Mouse (Mus musculus): ENCODE measurements around the gene Fbln7. TPM values are rescaled to one million over a fixed set of nuclear protein-coding genes. Genes with fewer than 3 reads are reported as not detected.

The Fbln7 gene
- total RNA-seq (2021) = 1 to 10 TPM; 3.3 to 4.4 TPM

- intact Hi-C loops (cut with DNase I) = no loop called here
Observed at GRCm38 (mm10) chr2:128862636-128863035, at the start of gene Fbln7. Gene Fbln7, plus strand, starts transcription at chr2:128862981.

GRCm38 (mm10) chr2:128816311-128816710 lies 46.5 kb upstream of the Fbln7 start:
- intact Hi-C loops (cut with DNase I) = loop anchor here (2.0 kb wide), 2 partner anchors 118 to 130 kb away; partner anchors contain the start of genes Anapc1 and Mertk
- no peak for DNase-seq

More at GRCm38 (mm10) chr2:128862636-128863035, at the start of gene Fbln7:
- DNase-seq = no peak

- intact Hi-C loops (cut with DNase I) = loop anchor here (2.0 kb wide), 2 partner anchors 118 to 130 kb away; partner anchors contain the start of genes Anapc1 and Mertk
- DNase-seq = no peak
Observed at GRCm38 (mm10) chr2:128816916-128817315, 45.9 kb upstream of the Fbln7 start.

GRCm38 (mm10) chr2:128817387-128817785 lies 45.4 kb upstream of the Fbln7 start:
- DNase-seq = no peak
- intact Hi-C loops (cut with DNase I) = loop anchor here (2.0 kb wide), 2 partner anchors 119 to 131 kb away; partner anchors contain the start of genes Anapc1 and Mertk

GRCm38 (mm10) chr2:128817786-128818681 lies 44.7 kb upstream of the Fbln7 start, which contains the start of gene Tmem87b:
Gene Tmem87b, plus strand, starts transcription at chr2:128818118.
- intact Hi-C loops (cut with DNase I) = loop anchor here (2.0 kb wide), 2 partner anchors 119 to 131 kb away; partner anchors contain the start of genes Anapc1 and Mertk
- peak; percentile 99 for DNase-seq

GRCm38 (mm10) chr2:128818956-128819643 lies 43.7 kb upstream of the Fbln7 start:
- intact Hi-C loops (cut with DNase I) = no loop called here
- DNase-seq = no peak

- DNase-seq = no peak
- intact Hi-C loops (cut with DNase I) = no loop called here
Observed at GRCm38 (mm10) chr2:128820631-128821030, 42.1 kb upstream of the Fbln7 start.

GRCm38 (mm10) chr2:128823893-128824292 lies 38.9 kb upstream of the Fbln7 start:
- DNase-seq = no peak
- intact Hi-C loops (cut with DNase I) = no loop called here

GRCm38 (mm10) chr2:128827787-128828186 lies 35.0 kb upstream of the Fbln7 start:
- DNase-seq = no peak
- intact Hi-C loops (cut with DNase I) = no loop called here

- intact Hi-C loops (cut with DNase I) = loop anchor here (10.0 kb wide), 1 partner anchor 208 kb away; no protein-coding TSS in a partner anchor
- no peak for DNase-seq
Observed at GRCm38 (mm10) chr2:128832611-128833010, 30.2 kb upstream of the Fbln7 start.

- intact Hi-C loops (cut with DNase I) = loop anchor here (10.0 kb wide), 1 partner anchor 208 kb away; no protein-coding TSS in a partner anchor
- no peak for DNase-seq
Observed at GRCm38 (mm10) chr2:128833035-128833434, 29.7 kb upstream of the Fbln7 start.

GRCm38 (mm10) chr2:128833435-128833834 lies 29.3 kb upstream of the Fbln7 start:
- intact Hi-C loops (cut with DNase I) = loop anchor here (10.0 kb wide), 1 partner anchor 209 kb away; no protein-coding TSS in a partner anchor
- no peak for DNase-seq

- no peak for DNase-seq
- intact Hi-C loops (cut with DNase I) = loop anchor here (10.0 kb wide), 1 partner anchor 213 kb away; no protein-coding TSS in a partner anchor
Observed at GRCm38 (mm10) chr2:128837531-128837930, 25.2 kb upstream of the Fbln7 start.

- DNase-seq = no peak
- intact Hi-C loops (cut with DNase I) = loop anchor here (10.0 kb wide), 1 partner anchor 214 kb away; no protein-coding TSS in a partner anchor
Observed at GRCm38 (mm10) chr2:128838611-128839010, 24.2 kb upstream of the Fbln7 start.

GRCm38 (mm10) chr2:128839501-128839900 lies 23.3 kb upstream of the Fbln7 start:
- intact Hi-C loops (cut with DNase I) = loop anchor here (10.0 kb wide), 1 partner anchor 215 kb away; no protein-coding TSS in a partner anchor
- DNase-seq = no peak

GRCm38 (mm10) chr2:128842437-128842836 lies 20.3 kb upstream of the Fbln7 start:
- intact Hi-C loops (cut with DNase I) = loop anchor here (10.0 kb wide), 1 partner anchor 262 kb away; the partner anchor contains the start of gene Polr1b
- DNase-seq = no peak

GRCm38 (mm10) chr2:128850036-128850435 lies 12.7 kb upstream of the Fbln7 start:
- intact Hi-C loops (cut with DNase I) = loop anchor here (10.0 kb wide), 1 partner anchor 405 kb away; no protein-coding TSS in a partner anchor
- DNase-seq = no peak

GRCm38 (mm10) chr2:128856673-128857072 lies 6.1 kb upstream of the Fbln7 start:
- intact Hi-C loops (cut with DNase I) = loop anchor here (10.0 kb wide), 1 partner anchor 398 kb away; no protein-coding TSS in a partner anchor
- no peak for DNase-seq

- intact Hi-C loops (cut with DNase I) = loop anchor here (10.0 kb wide), 1 partner anchor 396 kb away; no protein-coding TSS in a partner anchor
Observed at GRCm38 (mm10) chr2:128858962-128859361, 3.8 kb upstream of the Fbln7 start.

GRCm38 (mm10) chr2:128859861-128860260 lies 2.9 kb upstream of the Fbln7 start:
- intact Hi-C loops (cut with DNase I) = loop anchor here (10.0 kb wide), 1 partner anchor 395 kb away; no protein-coding TSS in a partner anchor
- DNase-seq = peak; percentile 25

More at GRCm38 (mm10) chr2:128858962-128859361, 3.8 kb upstream of the Fbln7 start:
- DNase-seq = no peak
